Mouse (Mus musculus) olfactory bulb, adult 2 months (tissue): ENCODE results near the gene Vamp5.

Experiments
- CTCF ChIP-seq: fragments of 200-500 bp; IDR thresholded peaks from 2 replicates; pipeline ENCODE4 v1.5.1; 2012; ENCODE audit warnings: low read depth, mild to moderate bottlenecking, low read length, moderate library complexity; ENCODE audit not compliant: insufficient read depth
- POLR2A ChIP-seq: fragments of 200-500 bp; IDR thresholded peaks from 2 replicates; pipeline ENCODE4 v1.6.1; 2012; ENCODE audit warnings: mild to moderate bottlenecking, low read depth, low read length, moderate library complexity; ENCODE audit not compliant: insufficient read depth

DNA sequence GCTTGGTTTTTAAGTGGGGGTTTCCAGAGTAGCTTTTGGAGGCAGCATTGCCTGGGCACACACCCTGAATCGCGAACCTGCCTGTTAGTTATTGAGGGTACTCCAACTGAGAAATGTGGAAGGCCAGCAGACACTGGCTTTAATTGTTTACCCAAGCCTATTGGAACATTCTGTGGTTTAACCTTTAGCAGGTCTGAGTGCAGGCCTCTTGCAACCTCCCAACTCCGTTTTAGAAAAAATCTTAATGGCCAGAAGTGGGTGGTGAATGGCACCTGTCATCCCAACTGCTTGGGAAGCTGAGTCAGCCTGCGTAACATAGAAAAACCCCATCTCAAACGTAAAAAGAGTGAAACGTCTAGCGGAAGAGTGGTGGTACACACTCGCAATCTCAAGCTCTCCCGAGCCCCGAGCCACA lies 16.6 kb upstream of the Vamp5 start:
- no peak for TF ChIP-seq CTCF
- TF ChIP-seq POLR2A = no peak
